ENCODE assay signal across 40 mouse cellular contexts in genomic region chr11:4214572-4214971, GRCm38 (mm10). TPM values are rescaled to one million over a fixed set of nuclear protein-coding genes. Genes with fewer than 3 reads are reported as not detected.
"Had no signal": no experiment of that assay in that cellular context is flagged by ENCODE, and none has a peak within 500 bp of the region (broad histone marks: within the 10 kb centered on the region; RNA-seq: fewer than 3 reads in every experiment).

No protein-coding gene starts in this region.

- DNase-seq: heart, postnatal 10 days; heart, postnatal 14 days; heart, postnatal 36 days; heart, postnatal 4 days; kidney, adult 11 months; kidney, adult 18-20 months; kidney, adult 2 months; kidney, adult 8-10 months; kidney, adult 9 months; kidney, postnatal 10 days; kidney, postnatal 14 days; kidney, postnatal 25 days; kidney, postnatal 36 days; kidney, postnatal 4 days; layer of hippocampus, adult 9-11 months; layer of hippocampus, postnatal 36 days had no signal

- H3K9ac ChIP-seq: heart, embryonic 12.5 days; heart, embryonic 13.5 days; heart, embryonic 15.5 days; hindbrain, embryonic 12.5 days; hindbrain, embryonic 13.5 days; hindbrain, embryonic 14.5 days; hindbrain, embryonic 15.5 days; intestine, embryonic 15.5 days; kidney, embryonic 15.5 days had no signal

- H3K4me3 ChIP-seq: heart, embryonic 12.5 days; heart, embryonic 13.5 days; heart, embryonic 15.5 days; hindbrain, embryonic 10.5 days; hindbrain, embryonic 12.5 days; hindbrain, embryonic 13.5 days; hindbrain, embryonic 15.5 days; intestine, embryonic 15.5 days; kidney, embryonic 15.5 days; layer of hippocampus, adult 2 months; left cerebral cortex, adult 2 months had no signal

- H3K9me3 ChIP-seq: heart, embryonic 12.5 days; heart, embryonic 13.5 days; heart, embryonic 15.5 days; hindbrain, embryonic 10.5 days; hindbrain, embryonic 12.5 days; hindbrain, embryonic 13.5 days; hindbrain, embryonic 15.5 days; intestine, embryonic 15.5 days; kidney, embryonic 15.5 days had no signal

- H3K27me3 ChIP-seq: heart, embryonic 12.5 days; intestine, embryonic 15.5 days had no signal

- H3K27ac ChIP-seq: heart, embryonic 13.5 days; heart, embryonic 15.5 days; hindbrain, embryonic 10.5 days; hindbrain, embryonic 12.5 days; hindbrain, embryonic 13.5 days; hindbrain, embryonic 14.5 days; hindbrain, embryonic 15.5 days; hindbrain, postnatal 0 days; intestine, embryonic 15.5 days; kidney, embryonic 15.5 days; kidney, postnatal 0 days; layer of hippocampus, adult 2 months; left cerebral cortex, adult 2 months had no signal

RNA-seq across cellular contexts. Expression of gene Osm, which starts 21.6 kb away (rescaled TPM):
- total RNA-seq: heart, postnatal 10 days; heart, postnatal 25 days; heart, postnatal 36 days; hindbrain, postnatal 0 days; layer of hippocampus, adult 18-20 months; layer of hippocampus, postnatal 10 days; layer of hippocampus, postnatal 14 days; layer of hippocampus, postnatal 36 days; left cerebral cortex, adult 2 months had no signal
- polyA plus RNA-seq: heart, embryonic 12.5 days; heart, embryonic 13.5 days; heart, embryonic 14.5 days; hindbrain, embryonic 11.5 days; hindbrain, embryonic 12.5 days; hindbrain, embryonic 14.5 days; hindbrain, embryonic 15.5 days; hindbrain, embryonic 16.5 days; intestine, embryonic 14.5 days; kidney, embryonic 14.5 days; kidney, embryonic 15.5 days; kidney, embryonic 16.5 days had no signal

RNA-seq across cellular contexts. Expression of gene Lif, which starts 42.8 kb away (rescaled TPM):
- polyA plus RNA-seq: hindbrain, embryonic 11.5 days; hindbrain, embryonic 12.5 days; hindbrain, embryonic 14.5 days; kidney, embryonic 14.5 days had no signal
